Mouse (Mus musculus): ENCODE results near the gene Ift20. TPM values are rescaled to one million over a fixed set of nuclear protein-coding genes. Genes with fewer than 3 reads are reported as not detected.

The Ift20 gene
- polyA plus RNA-seq, 1 experiment from 2014 or later, result 129 TPM

GRCm38 (mm10) chr11:78545181-78545580 is 9.0 kb downstream of the Ift20 start:
- 69% methylated on average over 8 of the region's 8 CpGs for WGBS
- Histone ChIP-seq H3K4me3 (replicated peaks) (no peak overlapping the region), H3K9me3 (no peaks in the 10 kb centered on the region), H3K36me3 (peaks cover 50% of the 10 kb centered on the region), H3K27me3 (no peaks in the 10 kb centered on the region), H3K9ac (replicated peaks) (no peak overlapping the region), H3K4me1 (replicated peaks) (peaks cover 15% of the 10 kb centered on the region), H3K27ac (no peak overlapping the region), H3K4me2 (no peak overlapping the region)
- ATAC-seq (ENCODE audit: insufficient number of reproducible peaks, insufficient read depth, low FRiP score, low TSS enrichment, low read depth), result no peak

DNA sequence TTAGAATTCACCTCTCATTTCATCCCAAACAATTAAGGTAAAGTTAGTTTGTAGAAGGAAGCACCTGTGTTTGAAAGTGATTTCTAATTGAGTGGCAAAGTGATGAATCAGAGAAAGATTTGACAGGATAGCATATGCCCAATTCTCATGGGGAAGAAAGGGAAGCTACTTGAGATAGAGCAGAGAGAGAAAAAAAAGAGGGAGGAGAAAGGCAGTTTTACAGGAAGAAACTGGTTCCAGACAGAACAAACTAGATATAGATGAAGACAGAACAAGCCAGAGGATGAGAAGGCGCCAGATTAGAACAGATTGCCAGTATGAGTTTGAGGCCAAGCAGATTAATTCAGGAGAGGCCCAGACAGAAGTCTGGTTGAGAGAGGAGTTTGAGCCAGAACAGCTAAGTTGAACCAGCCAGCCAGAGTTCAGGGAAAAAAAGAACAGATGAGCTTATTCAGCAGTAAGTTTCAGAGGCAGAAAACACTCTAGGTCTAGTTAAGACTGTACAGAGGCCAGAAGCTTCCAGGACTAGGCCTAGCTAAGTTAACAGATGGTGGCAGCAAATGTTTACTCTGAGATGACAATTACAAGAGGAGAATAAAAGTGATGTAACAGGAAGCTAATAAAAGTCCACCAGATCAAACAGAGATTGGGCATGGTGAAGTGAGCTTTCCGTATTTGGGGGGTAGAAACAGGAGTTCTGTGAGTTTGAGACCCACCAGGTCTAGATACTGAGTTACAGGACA is 11.7 kb downstream of the Ift20 start:
- H3K4me1 ChIP-seq (replicated peaks), result peaks cover 19% of the 10 kb centered on the region
- H3K4me2 ChIP-seq, result no peak overlapping the region
- H3K9me3 ChIP-seq, result no peaks in the 10 kb centered on the region
- WGBS, result 75% methylated on average over 2 of the region's 2 CpGs
- no peak overlapping the region for H3K4me3 ChIP-seq (replicated peaks)
- no peak overlapping the region for H3K9ac ChIP-seq (replicated peaks)
- H3K27me3 ChIP-seq, result no peaks in the 10 kb centered on the region
- peaks cover 26% of the 10 kb centered on the region for H3K36me3 ChIP-seq
- ATAC-seq (ENCODE audit: insufficient number of reproducible peaks, insufficient read depth, low FRiP score, low TSS enrichment, low read depth), result no peak
- H3K27ac ChIP-seq, result no peak overlapping the region

DNA sequence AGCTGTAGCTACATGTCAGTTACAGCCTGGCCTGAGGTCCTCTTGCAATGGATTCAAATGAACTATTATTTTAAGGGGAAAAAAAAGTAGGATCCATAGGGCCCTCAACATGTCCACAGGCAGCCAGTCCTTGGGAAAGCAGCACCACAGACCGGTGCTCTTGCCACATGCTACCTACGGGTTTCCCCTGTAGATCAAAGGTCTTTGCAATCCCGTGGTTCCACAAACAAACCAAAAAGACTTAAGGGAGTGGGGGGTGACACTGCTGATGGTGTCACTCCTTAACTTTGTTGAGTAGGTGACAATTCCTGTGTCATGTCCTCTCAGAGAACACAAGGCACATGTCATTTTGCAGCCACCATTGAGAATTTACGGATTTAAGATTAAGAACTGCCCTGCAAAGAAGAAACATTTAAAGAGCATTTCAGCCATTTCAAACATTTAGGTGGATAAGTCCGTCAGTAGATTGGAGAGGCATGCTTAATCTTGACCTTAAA is 13.4 kb downstream of the Ift20 start:
- H3K4me2 ChIP-seq, result peak overlapping the region; percentile 61
- H3K36me3 ChIP-seq, result peaks cover 12% of the 10 kb centered on the region
- 5% methylated on average over 5 of the region's 5 CpGs for WGBS
- peak overlapping the region; percentile 89 for H3K27ac ChIP-seq
- peaks cover 19% of the 10 kb centered on the region for H3K4me1 ChIP-seq (replicated peaks)
- peak overlapping the region; percentile 57 for H3K4me3 ChIP-seq (replicated peaks)
- ATAC-seq (ENCODE audit: insufficient number of reproducible peaks, insufficient read depth, low FRiP score, low TSS enrichment, low read depth), result no peak
- peaks cover 7% of the 10 kb centered on the region for H3K9me3 ChIP-seq
- H3K27me3 ChIP-seq, result no peaks in the 10 kb centered on the region
- peak overlapping the region; percentile 65 for H3K9ac ChIP-seq (replicated peaks)

GRCm38 (mm10) chr11:78550168-78551058 is 14.3 kb downstream of the Ift20 start, which contains the start of gene Tmem97:
Gene Tmem97, minus strand, starts transcription at chr11:78550777.
- ATAC-seq (ENCODE audit: insufficient number of reproducible peaks, insufficient read depth, low FRiP score, low TSS enrichment, low read depth), result peak; percentile 99
- Histone ChIP-seq H3K9ac (replicated peaks) (peak within 1 kb of the TSS; percentile 65), H3K4me3 (replicated peaks) (peak within 1 kb of the TSS; percentile 57), H3K9me3 (peaks cover 7% of the 10 kb centered on the region), H3K4me2 (peak within 1 kb of the TSS; percentile 61), H3K27ac (peak within 1 kb of the TSS; percentile 89), H3K27me3 (no peaks in the 10 kb centered on the region), H3K4me1 (replicated peaks) (peaks cover 19% of the 10 kb centered on the region), H3K36me3 (peaks cover 4% of the 10 kb centered on the region)
- under 1% methylated on average over 60 of the region's 60 CpGs for WGBS

- WGBS, result 30% methylated on average over 6 of the region's 6 CpGs
- peak overlapping the region; percentile 61 for H3K4me2 ChIP-seq
- peak overlapping the region; percentile 86 for H3K27ac ChIP-seq
- peaks cover 19% of the 10 kb centered on the region for H3K4me1 ChIP-seq (replicated peaks)
- peaks cover 7% of the 10 kb centered on the region for H3K9me3 ChIP-seq
- peak; percentile 16; the same call in 1 of the 2 replicates for ATAC-seq (ENCODE audit: insufficient number of reproducible peaks, insufficient read depth, low FRiP score, low TSS enrichment, low read depth)
- no peaks in the 10 kb centered on the region for H3K27me3 ChIP-seq
- H3K9ac ChIP-seq (replicated peaks), result peak overlapping the region; percentile 63
- H3K4me3 ChIP-seq (replicated peaks), result peak overlapping the region; percentile 57
- H3K36me3 ChIP-seq, result no peaks in the 10 kb centered on the region
Measured at GRCm38 (mm10) chr11:78551059-78551398, 14.9 kb downstream of the Ift20 start.

DNA sequence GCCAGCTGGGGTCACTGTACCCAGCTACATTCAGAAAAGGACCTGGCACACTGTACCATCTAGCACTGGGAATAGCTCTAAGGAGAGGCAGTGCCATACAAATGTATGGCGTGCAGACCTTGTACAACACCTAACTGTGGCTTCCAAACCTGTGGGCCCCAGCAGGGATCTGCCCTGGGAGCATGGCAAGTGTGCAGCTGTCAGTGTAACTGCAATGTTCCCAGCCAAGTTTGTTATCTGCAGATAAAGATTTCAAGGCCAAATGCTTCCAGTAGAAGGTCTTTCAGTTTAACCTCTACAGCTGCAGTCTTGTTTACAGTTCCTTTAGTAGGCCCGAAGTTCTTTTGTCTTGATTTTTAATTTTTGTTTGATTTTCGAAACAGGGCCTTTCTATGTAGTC is 19.5 kb downstream of the Ift20 start:
- Histone ChIP-seq H3K9ac (replicated peaks) (no peak overlapping the region), H3K4me3 (replicated peaks) (no peak overlapping the region), H3K36me3 (no peaks in the 10 kb centered on the region), H3K9me3 (peaks cover 7% of the 10 kb centered on the region), H3K4me2 (no peak overlapping the region), H3K4me1 (replicated peaks) (peaks cover 12% of the 10 kb centered on the region; the same call in 1 of the 2 replicates), H3K27me3 (no peaks in the 10 kb centered on the region), H3K27ac (no peak overlapping the region)
- no peak for ATAC-seq (ENCODE audit: insufficient number of reproducible peaks, insufficient read depth, low FRiP score, low TSS enrichment, low read depth)
- 86% methylated on average over 3 of the region's 3 CpGs for WGBS

DNA sequence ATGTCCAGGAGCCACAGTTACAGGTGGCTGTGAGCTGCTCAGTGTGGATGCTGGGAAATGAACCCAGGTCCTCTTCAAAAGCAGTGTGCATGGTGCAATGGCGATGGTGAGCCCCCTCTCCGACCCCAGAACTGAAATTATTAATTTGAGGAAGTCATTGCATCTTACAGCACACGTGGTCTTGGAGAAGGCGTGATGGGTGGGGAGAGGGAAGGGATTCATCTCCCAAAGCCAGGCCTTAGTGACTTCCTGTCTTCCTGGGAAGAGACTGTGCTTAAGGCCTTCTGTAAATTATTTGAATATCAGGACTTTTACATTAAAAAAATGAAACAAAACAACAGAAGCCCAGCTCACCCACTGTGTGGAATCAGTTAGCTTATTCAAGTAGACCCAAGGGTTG is 19.9 kb downstream of the Ift20 start:
- WGBS, result 82% methylated on average over 4 of the region's 4 CpGs
- H3K4me2 ChIP-seq, result no peak overlapping the region
- no peak overlapping the region for H3K9ac ChIP-seq (replicated peaks)
- no peak overlapping the region for H3K27ac ChIP-seq
- H3K9me3 ChIP-seq, result peaks cover 7% of the 10 kb centered on the region
- H3K27me3 ChIP-seq, result no peaks in the 10 kb centered on the region
- H3K4me1 ChIP-seq (replicated peaks), result peaks cover 10% of the 10 kb centered on the region; the same call in 1 of the 2 replicates
- ATAC-seq (ENCODE audit: insufficient number of reproducible peaks, insufficient read depth, low FRiP score, low TSS enrichment, low read depth), result no peak
- H3K4me3 ChIP-seq (replicated peaks), result no peak overlapping the region
- H3K36me3 ChIP-seq, result no peaks in the 10 kb centered on the region

GRCm38 (mm10) chr11:78557241-78557640 is 21.1 kb downstream of the Ift20 start:
- Histone ChIP-seq H3K4me2 (no peak overlapping the region), H3K4me1 (replicated peaks) (peaks cover 9% of the 10 kb centered on the region; the same call in 1 of the 2 replicates), H3K4me3 (replicated peaks) (no peak overlapping the region), H3K27me3 (no peaks in the 10 kb centered on the region), H3K9me3 (peaks cover 7% of the 10 kb centered on the region), H3K36me3 (no peaks in the 10 kb centered on the region), H3K27ac (no peak overlapping the region), H3K9ac (replicated peaks) (no peak overlapping the region)
- 64% methylated on average over 8 of the region's 8 CpGs for WGBS
- ATAC-seq (ENCODE audit: insufficient number of reproducible peaks, insufficient read depth, low FRiP score, low TSS enrichment, low read depth), result no peak

DNA sequence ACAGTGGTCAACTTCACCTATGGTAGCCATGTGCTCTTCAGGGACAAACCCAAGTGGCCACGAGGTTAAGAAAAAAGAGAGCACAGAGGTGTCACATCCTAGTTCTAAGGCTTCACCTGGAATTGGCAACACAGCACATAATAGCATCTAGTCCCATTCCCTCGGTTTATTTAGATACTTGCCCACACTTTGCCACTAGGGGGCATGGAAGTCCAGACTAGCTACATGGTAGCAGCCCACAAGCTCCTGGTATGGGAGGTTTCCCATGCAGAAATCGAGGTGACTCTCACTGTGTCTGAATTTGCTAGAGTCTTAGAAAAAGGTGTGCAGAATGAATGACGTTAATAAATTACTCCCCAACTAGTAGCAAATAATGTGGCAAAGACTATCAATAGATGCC is 24.3 kb downstream of the Ift20 start:
- H3K27ac ChIP-seq, result no peak overlapping the region
- no peak overlapping the region for H3K4me2 ChIP-seq
- ATAC-seq (ENCODE audit: insufficient number of reproducible peaks, insufficient read depth, low FRiP score, low TSS enrichment, low read depth), result peak; percentile 56; the same call in 1 of the 2 replicates
- H3K4me1 ChIP-seq (replicated peaks), result peaks cover 9% of the 10 kb centered on the region; the same call in 1 of the 2 replicates
- peaks cover 2% of the 10 kb centered on the region; the same call in 1 of the 2 replicates for H3K36me3 ChIP-seq
- no peak overlapping the region for H3K9ac ChIP-seq (replicated peaks)
- no peaks in the 10 kb centered on the region for H3K9me3 ChIP-seq
- WGBS, result 23% methylated on average over 4 of the region's 4 CpGs
- no peak overlapping the region for H3K4me3 ChIP-seq (replicated peaks)
- H3K27me3 ChIP-seq, result no peaks in the 10 kb centered on the region

- H3K27ac ChIP-seq, result no peak overlapping the region
- H3K36me3 ChIP-seq, result peaks cover 49% of the 10 kb centered on the region
- ATAC-seq (ENCODE audit: insufficient number of reproducible peaks, insufficient read depth, low FRiP score, low TSS enrichment, low read depth), result no peak
- 57% methylated on average over 6 of the region's 6 CpGs for WGBS
- H3K4me3 ChIP-seq (replicated peaks), result no peak overlapping the region
- no peaks in the 10 kb centered on the region for H3K4me1 ChIP-seq (replicated peaks)
- H3K9ac ChIP-seq (replicated peaks), result no peak overlapping the region
- no peaks in the 10 kb centered on the region for H3K27me3 ChIP-seq
- no peaks in the 10 kb centered on the region for H3K9me3 ChIP-seq
- H3K4me2 ChIP-seq, result no peak overlapping the region
Measured at GRCm38 (mm10) chr11:78566775-78567174, 30.6 kb downstream of the Ift20 start.

GRCm38 (mm10) chr11:78567614-78568013 is 31.5 kb downstream of the Ift20 start:
- Histone ChIP-seq H3K36me3 (peaks cover 57% of the 10 kb centered on the region), H3K27ac (no peak overlapping the region), H3K9ac (replicated peaks) (no peak overlapping the region), H3K4me3 (replicated peaks) (no peak overlapping the region), H3K27me3 (no peaks in the 10 kb centered on the region), H3K9me3 (no peaks in the 10 kb centered on the region), H3K4me2 (no peak overlapping the region), H3K4me1 (replicated peaks) (no peaks in the 10 kb centered on the region)
- 91% methylated on average over 6 of the region's 6 CpGs for WGBS
- no peak for ATAC-seq (ENCODE audit: insufficient number of reproducible peaks, insufficient read depth, low FRiP score, low TSS enrichment, low read depth)

All from limb, embryonic 12.5 days (tissue).